Mouse (Mus musculus) liver, embryonic 16.5 days (tissue): ENCODE data around the gene Alkbh6. TPM values are rescaled to one million over a fixed set of nuclear protein-coding genes. Genes with fewer than 3 reads are reported as not detected.

Source experiments
- ATAC-seq: fragments of 200-750 bp; cut with Nextera tagmentation; 2 replicates; pipeline ENCODE4 v1.8.0; 2017; ENCODE audit warnings: low read depth, mild to moderate bottlenecking, moderate number of reproducible peaks, moderate library complexity
- H3K27ac ChIP-seq: fragments of 300-500 bp; sonication (generic); 2 replicates; pipeline ENCODE4 v1.5.1; 2014; ENCODE audit warnings: mild to moderate bottlenecking, low read length
- H3K27me3 ChIP-seq: fragments of 300-500 bp; sonication (generic); 2 replicates; pipeline ENCODE4 v1.6.1; 2014; ENCODE audit warnings: low read depth, low read length, mixed read lengths; ENCODE audit not compliant: control insufficient read depth, insufficient read depth
- H3K36me3 ChIP-seq: fragments of 300-500 bp; sonication (generic); 2 replicates; pipeline ENCODE4 v1.6.1; 2014; ENCODE audit warnings: mild to moderate bottlenecking; ENCODE audit not compliant: control insufficient read depth, insufficient read depth
- H3K4me1 ChIP-seq: fragments of 300-500 bp; sonication (generic); 2 replicates; pipeline ENCODE4 v1.6.1; 2014; ENCODE audit warnings: low read depth, low read length, mixed read lengths; ENCODE audit not compliant: control insufficient read depth
- H3K4me2 ChIP-seq: fragments of 300-500 bp; sonication (generic); 2 replicates; pipeline ENCODE4 v1.6.1; 2014; ENCODE audit warnings: low read depth, low read length, mixed read lengths
- H3K4me3 ChIP-seq: fragments of 300-500 bp; sonication (generic); 2 replicates; pipeline ENCODE4 v1.5.1; 2014; ENCODE audit warnings: low read depth, mild to moderate bottlenecking, low read length
- H3K9ac ChIP-seq: fragments of 300-500 bp; sonication (generic); 2 replicates; pipeline ENCODE4 v1.6.1; 2014; ENCODE audit warnings: low read depth, low read length
- H3K9me3 ChIP-seq: fragments of 300-500 bp; sonication (generic); replicated peaks from 2 replicates; pipeline ENCODE4 v1.6.1; 2016; ENCODE audit warnings: low read length; ENCODE audit not compliant: control insufficient read depth
- WGBS: fragments of 180-500 bp; shearing (Covaris S2); extraction: QIAGEN DNeasy Blood & Tissue Kit; methylation state at CpG from one replicate; pipeline ENCODE4 v1.1.7; 2014; ENCODE audit not compliant: insufficient replicate concordance; 5-methylcytosine and 5-hydroxymethylcytosine counted together
- polyA plus RNA-seq: library from polyadenylated mRNA; unstranded; fragments of >200 nt; fragmentation: Nextera tagmentation; extraction: Ambion mirVana; gene quantifications from 2 replicates; pipeline ENCODE4 v1.2.1, GENCODE M21; 2015

Alkbh6 gene
- polyA plus RNA-seq, 1 experiment from 2014 or later, result 18.0 TPM

DNA sequence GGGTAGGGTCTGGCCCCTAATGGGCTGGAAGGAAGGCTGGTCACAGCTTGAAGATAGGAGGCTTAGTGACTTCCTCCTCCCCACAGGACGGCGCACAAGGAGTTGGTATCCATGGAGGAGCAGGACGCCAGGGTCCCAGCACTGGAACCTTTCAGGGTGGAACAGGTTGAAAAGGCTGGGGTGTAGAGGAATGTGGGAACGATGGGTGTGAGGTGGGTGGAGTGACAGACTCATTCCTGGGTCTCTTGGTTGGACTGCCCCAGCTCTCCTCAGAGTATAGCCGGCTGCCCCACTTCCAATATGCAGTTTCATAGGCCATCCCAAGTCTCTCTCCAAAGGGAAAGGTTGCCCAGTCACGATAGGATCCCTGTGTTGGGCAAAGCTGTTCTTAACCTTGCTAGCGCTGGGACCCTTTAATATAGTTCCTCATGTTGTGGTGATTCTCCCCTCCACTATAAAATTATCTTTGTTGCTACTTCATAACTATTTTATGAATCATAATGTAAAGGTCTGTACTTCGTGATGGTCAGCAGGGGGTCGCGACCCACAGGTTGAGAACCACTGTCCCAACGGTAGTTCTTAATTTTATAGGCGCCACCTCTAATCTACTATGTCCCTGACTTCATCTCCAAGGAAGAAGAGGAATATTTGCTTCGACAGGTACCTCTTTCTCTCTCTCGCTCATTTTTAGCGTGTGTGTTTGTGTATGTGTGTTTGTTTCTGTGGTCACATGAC, 1.0 kb downstream of the Alkbh6 start:
- Histone ChIP-seq H3K36me3 (no peaks in the 10 kb centered on the region), H3K27me3 (no peaks in the 10 kb centered on the region), H3K9ac (peak overlapping the region; percentile 55), H3K4me1 (peaks cover 12% of the 10 kb centered on the region), H3K27ac (no peak overlapping the region), H3K4me2 (peak overlapping the region; percentile 78), H3K9me3 (no peaks in the 10 kb centered on the region), H3K4me3 (peak overlapping the region; percentile 62)
- WGBS, result 54% methylated on average over 15 of the region's 15 CpGs
- ATAC-seq, result no peak

DNA sequence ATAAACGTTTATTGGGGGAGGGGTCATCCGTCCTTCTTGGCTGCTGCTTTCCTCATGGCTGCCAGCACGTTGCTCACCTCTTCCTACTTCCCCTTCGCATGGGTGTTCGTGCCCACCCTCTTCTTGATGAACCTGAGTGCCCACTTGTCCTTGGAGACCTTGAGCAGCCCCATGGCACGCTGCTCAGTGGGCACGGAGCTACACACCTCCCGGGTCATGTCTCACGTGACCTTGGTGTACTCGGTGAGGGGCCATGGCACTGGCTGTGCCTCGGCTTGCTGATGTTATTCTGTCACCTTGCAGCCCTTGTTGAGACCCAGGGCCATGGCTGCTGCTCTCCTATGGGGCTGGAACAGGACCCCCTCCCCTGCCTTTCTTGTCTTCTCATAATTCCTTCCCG, 1.6 kb downstream of the Alkbh6 start:
- Histone ChIP-seq H3K9me3 (no peaks in the 10 kb centered on the region), H3K36me3 (no peaks in the 10 kb centered on the region), H3K27ac (no peak overlapping the region), H3K9ac (no peak overlapping the region), H3K4me3 (no peak overlapping the region), H3K4me2 (no peak overlapping the region), H3K27me3 (no peaks in the 10 kb centered on the region), H3K4me1 (peaks cover 12% of the 10 kb centered on the region)
- no peak for ATAC-seq
- 72% methylated on average over 12 of the region's 12 CpGs for WGBS

DNA sequence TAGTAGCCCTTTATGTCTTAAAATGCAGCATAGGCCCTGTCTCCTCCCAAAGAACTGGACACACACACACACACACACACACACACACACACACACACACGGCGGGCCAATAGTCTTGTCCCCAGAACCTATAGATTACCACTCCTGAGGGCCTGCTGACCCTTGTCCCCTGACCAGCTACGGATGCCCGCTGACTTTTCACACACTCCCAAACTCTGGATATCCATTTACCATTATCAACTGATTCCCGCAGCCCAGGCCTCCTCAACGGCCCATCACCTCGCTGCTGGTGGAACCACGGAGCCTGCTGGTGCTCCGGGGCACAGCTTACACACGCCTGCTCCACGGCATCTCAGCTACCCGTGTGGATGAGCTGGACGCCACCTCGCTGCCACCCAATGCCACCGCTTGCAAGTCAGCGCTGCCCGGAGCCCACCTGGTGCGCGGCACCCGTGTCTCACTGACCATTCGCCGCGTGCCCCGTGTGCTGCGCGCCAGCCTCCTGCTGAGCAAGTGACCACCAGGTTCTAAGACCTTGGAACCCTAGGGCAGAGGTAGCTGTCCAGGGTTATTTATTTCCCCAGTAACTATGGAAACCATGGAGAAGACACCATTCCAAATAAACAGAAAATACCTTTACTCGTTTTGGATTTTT, 5.3 kb downstream of the Alkbh6 start:
- peak; percentile 49 for ATAC-seq
- Histone ChIP-seq H3K4me3 (peak overlapping the region; percentile 47), H3K36me3 (no peaks in the 10 kb centered on the region), H3K27me3 (no peaks in the 10 kb centered on the region), H3K9me3 (no peaks in the 10 kb centered on the region), H3K4me2 (peak overlapping the region; percentile 38), H3K9ac (peak overlapping the region; percentile 37; the same call in 1 of the 2 replicates), H3K4me1 (peaks cover 8% of the 10 kb centered on the region), H3K27ac (no peak overlapping the region)
- 58% methylated on average over 27 of the region's 27 CpGs for WGBS

DNA sequence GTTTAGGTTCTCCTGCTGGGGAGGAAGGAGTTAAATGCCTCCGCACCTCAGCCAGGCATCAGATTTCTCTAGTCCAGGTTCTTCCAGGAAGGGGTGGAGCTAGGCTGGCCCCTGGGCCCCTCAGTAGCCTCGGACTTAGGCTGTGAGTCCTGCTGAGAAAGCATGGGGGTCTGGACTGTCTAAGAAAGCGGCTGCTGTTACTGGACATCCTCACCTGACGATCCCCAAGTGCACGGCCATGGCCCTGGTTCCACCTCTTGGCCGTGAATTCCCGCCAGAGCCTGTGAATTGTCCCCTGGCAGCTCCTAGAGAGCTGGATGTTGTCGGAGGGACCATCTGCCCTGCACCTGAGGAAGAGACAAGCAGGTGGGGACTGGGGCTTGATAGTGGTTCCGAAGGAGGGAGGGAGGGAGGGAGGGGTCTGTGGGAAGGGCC, 6.2 kb downstream of the Alkbh6 start, which contains the start of gene Syne4:
Gene Syne4, plus strand, starts transcription at position 87 of the 435 bp plus-strand sequence.
- 0 out of 2 replicates have a peak, but pooled peaks have one; percentile 25 for ATAC-seq
- Histone ChIP-seq H3K36me3 (no peaks in the 10 kb centered on the region), H3K4me2 (peak within 1 kb of the TSS; percentile 38), H3K27me3 (no peaks in the 10 kb centered on the region), H3K9me3 (no peaks in the 10 kb centered on the region), H3K9ac (peak within 1 kb of the TSS; percentile 37; the same call in 1 of the 2 replicates), H3K4me3 (peak within 1 kb of the TSS; percentile 47), H3K27ac (0 out of 2 replicates have a peak within 1 kb of the TSS, but pooled peaks have one; percentile 7), H3K4me1 (peaks cover under 1% of the 10 kb centered on the region)
- 5% methylated on average over 9 of the region's 9 CpGs for WGBS

DNA sequence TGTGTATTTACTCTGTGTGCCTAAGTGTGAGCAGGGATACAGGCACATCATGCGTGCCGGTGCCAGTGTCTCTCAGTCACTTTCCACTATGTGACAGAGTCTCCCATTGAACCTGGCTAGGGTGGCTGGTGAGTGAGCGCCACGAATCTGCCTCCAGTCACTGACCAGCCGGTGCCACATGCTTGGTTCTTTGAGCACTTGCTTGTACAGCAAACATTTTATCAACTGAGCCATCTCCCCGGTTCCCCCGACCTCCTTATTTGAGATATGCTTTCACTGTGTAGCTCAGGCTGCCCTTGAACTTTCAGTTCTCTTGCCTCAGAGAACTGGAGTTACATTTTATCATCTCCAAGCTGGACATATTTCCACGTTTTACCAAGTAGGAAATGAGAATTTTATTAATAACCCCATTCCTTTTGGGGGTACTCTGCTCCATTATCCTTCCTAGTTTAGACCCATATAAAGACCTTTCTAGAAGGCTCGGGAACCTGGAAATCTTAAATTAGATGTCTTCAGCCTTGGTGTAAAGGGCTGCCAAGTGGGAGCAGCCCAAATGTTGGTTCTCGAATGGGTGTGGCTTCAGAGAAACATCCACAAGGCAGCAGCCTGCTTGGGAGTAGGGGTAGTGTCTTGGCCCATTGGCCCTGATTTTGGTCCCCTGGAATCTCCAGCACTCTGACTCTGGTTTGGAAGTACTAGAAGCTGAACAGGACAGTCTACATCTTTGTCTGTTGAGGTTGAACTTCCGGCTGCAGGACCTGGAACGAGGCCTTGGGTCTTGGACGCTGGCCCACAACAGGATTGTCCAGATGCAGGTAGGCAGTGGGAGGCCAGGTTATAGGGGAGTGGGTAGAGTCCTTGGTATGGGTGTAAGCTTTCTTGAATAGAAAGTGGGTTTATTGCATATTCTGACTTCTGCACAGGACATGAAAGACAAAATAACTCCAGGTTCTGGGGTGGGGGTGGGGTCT, 7.3 kb downstream of the Alkbh6 start:
- no peak overlapping the region; the same call in 1 of the 2 replicates for H3K4me3 ChIP-seq
- H3K4me2 ChIP-seq, result peak overlapping the region; percentile 38; the same call in 1 of the 2 replicates
- peaks cover 5% of the 10 kb centered on the region for H3K4me1 ChIP-seq
- H3K27ac ChIP-seq, result no peak overlapping the region
- no peak overlapping the region for H3K9ac ChIP-seq
- no peaks in the 10 kb centered on the region for H3K27me3 ChIP-seq
- no peak for ATAC-seq
- 52% methylated on average over 13 of the region's 13 CpGs for WGBS
- no peaks in the 10 kb centered on the region for H3K36me3 ChIP-seq
- no peaks in the 10 kb centered on the region for H3K9me3 ChIP-seq

DNA sequence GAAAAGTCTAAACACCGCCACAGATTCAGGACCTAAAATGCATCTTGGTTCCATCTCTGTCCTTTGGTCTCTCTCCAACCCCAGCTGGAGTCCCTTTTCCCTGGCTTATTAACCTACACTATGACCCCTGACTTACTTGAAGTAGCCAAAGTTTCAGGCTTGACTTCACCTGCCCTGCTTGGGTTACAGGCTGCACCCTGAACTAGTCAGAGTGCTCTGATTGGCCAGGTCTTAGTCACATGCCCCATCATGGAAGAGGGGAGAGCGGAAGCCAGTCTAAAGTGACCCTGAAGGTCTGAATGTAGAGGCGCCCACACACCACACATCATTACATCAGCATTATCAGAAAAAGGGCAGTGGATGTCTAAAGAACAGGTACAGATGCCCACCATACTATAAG, 9.6 kb downstream of the Alkbh6 start:
- H3K4me2 ChIP-seq, result no peak overlapping the region
- ATAC-seq, result no peak
- H3K36me3 ChIP-seq, result no peaks in the 10 kb centered on the region
- H3K4me1 ChIP-seq, result peaks cover 19% of the 10 kb centered on the region
- H3K27ac ChIP-seq, result no peak overlapping the region
- no peak overlapping the region for H3K4me3 ChIP-seq
- no peak overlapping the region for H3K9ac ChIP-seq
- no peaks in the 10 kb centered on the region for H3K27me3 ChIP-seq
- WGBS, result 75% methylated on average over 3 of the region's 3 CpGs
- no peaks in the 10 kb centered on the region for H3K9me3 ChIP-seq

DNA sequence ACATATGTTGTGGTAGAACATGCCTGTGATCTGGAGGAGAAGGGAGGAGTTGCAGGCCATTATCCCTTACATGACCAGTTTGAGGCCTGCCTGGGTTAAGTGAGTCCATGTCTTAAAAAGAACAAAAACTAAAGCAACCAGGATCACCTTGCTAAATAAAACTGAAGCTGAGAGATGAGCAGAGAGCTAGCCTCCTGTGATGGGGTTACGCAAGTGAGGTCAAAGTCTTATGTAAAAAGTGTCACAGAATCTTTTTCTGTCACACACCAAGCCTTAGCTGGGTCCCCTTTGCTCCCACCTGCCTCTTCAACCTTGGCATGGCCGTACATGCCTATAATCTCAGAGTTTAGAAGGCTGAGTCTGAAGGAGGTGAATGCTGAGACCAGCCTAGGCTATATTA, 12.4 kb downstream of the Alkbh6 start:
- H3K4me3 ChIP-seq, result peak overlapping the region; percentile 74; the same call in 1 of the 2 replicates
- H3K27me3 ChIP-seq, result no peaks in the 10 kb centered on the region
- 62% methylated on average over 2 of the region's 2 CpGs for WGBS
- H3K4me1 ChIP-seq, result peaks cover 19% of the 10 kb centered on the region
- no peak overlapping the region; the same call in 1 of the 2 replicates for H3K9ac ChIP-seq
- H3K4me2 ChIP-seq, result peak overlapping the region; percentile 78
- no peaks in the 10 kb centered on the region for H3K36me3 ChIP-seq
- H3K9me3 ChIP-seq, result no peaks in the 10 kb centered on the region
- peak overlapping the region; percentile 71; the same call in 1 of the 2 replicates for H3K27ac ChIP-seq
- ATAC-seq, result no peak

DNA sequence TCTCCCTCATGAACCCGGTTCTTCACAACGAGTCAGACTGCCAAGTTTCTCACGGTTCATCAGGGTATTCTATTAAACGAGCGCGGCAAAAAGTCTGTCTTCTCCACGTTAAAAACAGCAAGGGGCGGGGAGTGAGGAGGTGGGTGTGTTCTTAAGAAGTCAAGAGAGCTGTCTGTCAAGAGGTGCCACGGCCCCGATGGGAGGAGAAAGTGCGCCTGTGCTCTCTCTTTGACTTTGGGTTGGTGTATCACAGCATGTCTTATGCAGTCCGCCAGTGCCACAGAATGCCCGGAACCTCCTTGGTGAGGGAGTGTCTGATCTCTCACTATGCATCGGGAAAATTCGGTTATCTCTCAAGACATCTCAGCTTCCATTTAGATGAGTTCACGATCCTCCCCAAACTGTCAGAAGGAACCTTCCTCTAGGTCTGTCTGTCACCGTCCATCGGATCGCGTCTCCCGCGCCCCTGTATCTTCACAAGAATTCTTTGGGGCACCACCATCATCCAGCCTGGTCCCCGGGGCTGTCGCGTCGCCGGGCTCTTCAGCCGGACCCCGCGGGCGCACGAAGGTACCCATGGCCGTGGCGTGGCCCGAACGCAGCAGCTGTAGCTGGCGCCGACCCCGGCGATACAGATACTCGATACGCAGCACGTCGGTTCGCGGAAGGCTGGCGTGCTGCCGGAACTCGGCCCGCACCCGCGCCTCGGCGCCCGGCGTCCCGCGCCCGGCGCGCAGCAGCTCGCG, 13.2 kb downstream of the Alkbh6 start, which contains the start of gene E130208F15Rik:
Gene E130208F15Rik, plus strand, starts transcription at position 202 of the 746 bp plus-strand sequence.
- Histone ChIP-seq H3K4me2 (peak within 1 kb of the TSS; percentile 78), H3K27me3 (no peaks in the 10 kb centered on the region), H3K4me3 (peak within 1 kb of the TSS; percentile 74), H3K9ac (peak within 1 kb of the TSS; percentile 76), H3K4me1 (peaks cover 19% of the 10 kb centered on the region), H3K36me3 (no peaks in the 10 kb centered on the region), H3K9me3 (no peaks in the 10 kb centered on the region), H3K27ac (peak within 1 kb of the TSS; percentile 80)
- WGBS, result under 1% methylated on average over 63 of the region's 63 CpGs
- ATAC-seq, result peak; percentile 52
